Mouse (Mus musculus): ENCODE results near the gene Pigk. TPM values are rescaled to one million over a fixed set of nuclear protein-coding genes. Genes with fewer than 3 reads are reported as not detected.
"Not testable (repeated sequence)": the region's sequence is repeated elsewhere in the genome, so short reads cannot be mapped to it uniquely, and the experiment has no call there.

Pigk gene
- total RNA-seq, 2 experiments from 2014 or later: 58.8 to 69.0 TPM

- no peak for DNase-seq
These were observed 50.8 kb downstream of the Pigk start for GRCm38 (mm10) chr3:152764516-152765312.

GRCm38 (mm10) chr3:152767485-152767884 is 53.6 kb downstream of the Pigk start:
- no peak for DNase-seq

- no peak for DNase-seq
These were observed 56.2 kb downstream of the Pigk start for GRCm38 (mm10) chr3:152770056-152770455.

- DNase-seq: no peak
These were observed 62.5 kb downstream of the Pigk start for GRCm38 (mm10) chr3:152776363-152776762.

GRCm38 (mm10) chr3:152776872-152777540 is 63.1 kb downstream of the Pigk start:
- DNase-seq: no peak

DNA sequence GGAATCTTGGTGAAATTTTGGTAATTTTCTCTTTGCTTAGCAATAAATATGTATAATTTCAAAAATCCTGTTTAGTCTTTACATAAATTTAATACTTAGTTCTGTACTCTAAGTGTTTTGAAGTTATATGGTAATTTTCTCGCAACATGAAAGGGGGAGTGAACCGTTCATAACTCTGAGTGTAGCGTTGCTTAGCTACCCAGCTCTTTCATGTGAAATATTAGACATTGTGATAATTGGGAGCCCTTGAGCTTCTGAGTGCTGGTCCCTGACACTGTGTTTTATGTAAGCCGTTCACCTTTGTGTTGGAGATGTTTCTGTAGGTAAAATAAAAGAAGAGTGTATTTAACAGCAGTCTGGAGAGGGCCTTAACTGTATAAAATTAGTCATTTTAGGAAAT is 65.9 kb downstream of the Pigk start:
- DNase-seq: no peak

- DNase-seq: peak; percentile 71 to 82
These were observed 69.9 kb downstream of the Pigk start for GRCm38 (mm10) chr3:152783792-152784191.

GRCm38 (mm10) chr3:152784353-152784752 is 70.5 kb downstream of the Pigk start:
- DNase-seq: not testable (repeated sequence)

DNA sequence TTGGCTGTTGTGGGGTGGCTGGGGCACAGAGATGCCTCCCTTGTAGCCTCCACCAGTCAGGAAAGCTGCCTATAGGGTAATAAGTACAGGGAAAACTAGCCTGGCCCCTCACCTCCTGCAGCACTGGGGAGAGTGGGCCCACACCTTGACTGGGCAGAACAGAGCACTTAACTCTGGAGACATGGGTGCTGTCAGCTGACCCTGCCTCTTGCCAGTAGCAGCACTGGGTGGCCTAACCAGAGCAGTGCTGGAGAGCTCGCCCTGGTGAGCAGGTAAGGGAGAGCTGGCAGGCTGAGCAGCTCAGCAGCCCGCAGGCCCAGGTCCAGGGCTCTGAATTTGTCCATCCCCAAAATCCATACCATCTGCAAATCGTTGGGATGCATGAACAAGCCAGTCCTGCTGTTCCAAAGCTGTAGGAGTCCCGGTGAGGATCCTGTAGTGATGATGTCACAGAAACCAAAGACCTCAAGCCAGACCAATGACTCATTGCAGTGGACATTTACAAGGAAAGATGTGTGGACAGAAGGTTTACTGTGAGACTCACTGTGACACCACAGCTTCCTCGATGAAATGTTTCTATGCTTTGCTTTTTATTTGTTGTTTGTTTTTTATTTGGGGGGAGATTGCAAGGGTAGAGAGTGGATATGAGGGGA is 74.5 kb downstream of the Pigk start:
- not testable (repeated sequence) for DNase-seq

DNA sequence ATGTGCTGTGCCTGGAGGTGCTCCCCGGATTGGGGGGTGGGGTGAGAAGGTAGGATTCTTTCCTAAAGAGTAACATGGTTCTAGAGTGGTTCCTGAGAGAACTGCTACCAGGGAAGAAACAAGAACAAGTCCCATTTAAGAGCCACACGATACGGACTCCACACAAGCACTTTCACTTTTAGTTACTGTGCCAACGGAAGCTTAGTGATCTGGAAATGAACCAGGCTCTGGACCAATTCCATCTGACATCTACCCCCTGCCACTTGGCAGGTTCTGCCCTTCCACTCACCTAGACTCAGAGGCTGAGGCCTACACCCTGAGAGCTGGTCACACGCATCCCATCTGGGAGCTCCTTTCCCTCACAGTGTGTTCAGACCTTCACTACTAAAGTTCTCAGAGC is 78.7 kb downstream of the Pigk start:
- no peak for DNase-seq

GRCm38 (mm10) chr3:152793006-152793405 is 79.1 kb downstream of the Pigk start:
- DNase-seq: no peak

DNA sequence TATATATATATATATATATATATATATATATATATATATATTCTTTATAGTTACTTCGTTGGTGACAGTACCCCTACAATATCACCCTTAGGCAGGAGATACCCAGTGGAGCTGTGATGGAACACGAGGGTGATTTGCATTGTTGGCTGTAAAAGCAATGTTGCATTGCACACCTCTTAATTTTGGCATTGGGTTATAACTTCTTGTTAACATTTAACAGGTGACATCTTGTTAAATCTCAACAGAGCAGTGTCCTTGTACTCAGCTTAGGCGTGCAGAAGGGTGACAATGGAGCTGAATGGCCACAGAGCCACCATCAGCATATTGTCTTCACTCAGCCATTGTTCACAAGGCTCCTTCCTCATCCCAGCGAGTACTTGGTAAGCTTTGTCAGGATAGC is 82.3 kb downstream of the Pigk start:
- no peak for DNase-seq

DNA sequence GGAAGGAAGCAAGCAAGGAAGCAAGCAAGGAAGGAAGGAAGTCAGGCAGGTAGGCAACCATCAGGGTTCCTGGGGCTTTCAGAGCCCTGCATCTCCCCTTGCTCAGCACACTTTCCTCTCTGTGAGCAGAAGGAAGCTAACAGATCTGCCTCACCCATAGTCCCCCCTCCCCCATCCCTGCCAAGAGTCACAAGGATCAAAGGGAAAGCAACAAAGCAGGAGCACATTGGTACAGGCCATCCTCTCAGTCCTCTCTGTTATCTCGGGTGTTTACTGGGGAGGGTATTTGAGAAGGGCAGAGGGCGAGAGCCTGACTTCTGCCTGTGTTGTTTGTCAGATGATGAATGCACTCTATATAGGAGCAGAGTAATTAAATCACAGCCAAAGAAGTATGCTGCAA is 83.5 kb downstream of the Pigk start:
- DNase-seq: peak in 1 of 2 experiments; percentile 15

DNA sequence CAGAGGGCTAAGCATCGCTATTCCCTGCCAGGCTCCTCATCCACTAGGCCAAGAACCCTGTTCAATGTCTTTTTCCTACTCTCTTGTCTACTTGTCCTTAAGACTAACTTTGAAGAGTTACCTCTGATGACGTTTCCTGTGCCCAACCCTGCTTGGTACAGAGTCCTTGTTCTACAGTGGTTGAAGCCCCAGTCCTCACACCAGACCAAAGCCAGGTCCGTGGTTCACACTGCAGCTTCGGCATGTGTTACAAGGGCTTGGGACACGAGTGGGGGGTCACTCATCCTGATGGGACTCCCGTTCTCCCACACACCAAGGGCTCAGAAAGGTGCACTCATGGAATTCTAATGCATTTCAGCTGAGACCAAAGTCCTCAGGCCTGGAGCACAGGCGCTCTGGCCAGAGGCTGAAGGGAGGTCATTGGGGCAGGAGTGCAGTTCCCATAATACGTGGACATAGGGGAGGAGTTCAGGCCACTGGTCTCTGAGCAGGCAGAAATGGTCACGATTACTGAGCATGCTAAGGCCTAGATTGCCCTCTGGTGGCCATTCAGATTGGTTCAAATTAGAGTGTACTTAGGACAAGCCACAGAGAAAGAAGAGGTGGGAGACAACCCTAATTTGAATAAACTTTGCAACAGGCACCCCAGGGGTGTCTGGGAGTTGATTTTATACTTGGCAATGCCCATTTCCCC is 86.0 kb downstream of the Pigk start:
- DNase-seq: peak; percentile 8 to 54

- DNase-seq: peak; percentile 61 to 65
These were observed 100.0 kb downstream of the Pigk start for GRCm38 (mm10) chr3:152813905-152814304.

DNA sequence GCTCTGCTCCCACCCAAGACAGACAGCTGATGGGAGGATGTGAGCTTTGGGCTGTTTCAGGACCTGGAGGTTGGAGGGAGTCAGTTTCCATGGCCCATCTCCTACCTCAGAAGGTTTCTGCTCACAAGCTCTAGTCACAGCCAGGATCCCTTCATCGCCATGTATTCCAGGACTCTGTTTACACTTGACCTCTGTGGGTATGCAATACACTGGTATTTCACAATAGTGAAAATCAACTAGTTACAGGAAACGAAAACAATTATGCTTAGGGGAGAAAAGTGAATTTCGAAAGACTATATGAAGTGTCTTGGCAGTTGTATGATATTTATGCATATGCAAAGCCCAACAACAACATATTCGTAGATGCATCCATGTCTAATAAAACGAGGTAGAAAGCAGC is 101.2 kb downstream of the Pigk start:
- no peak for DNase-seq

DNA sequence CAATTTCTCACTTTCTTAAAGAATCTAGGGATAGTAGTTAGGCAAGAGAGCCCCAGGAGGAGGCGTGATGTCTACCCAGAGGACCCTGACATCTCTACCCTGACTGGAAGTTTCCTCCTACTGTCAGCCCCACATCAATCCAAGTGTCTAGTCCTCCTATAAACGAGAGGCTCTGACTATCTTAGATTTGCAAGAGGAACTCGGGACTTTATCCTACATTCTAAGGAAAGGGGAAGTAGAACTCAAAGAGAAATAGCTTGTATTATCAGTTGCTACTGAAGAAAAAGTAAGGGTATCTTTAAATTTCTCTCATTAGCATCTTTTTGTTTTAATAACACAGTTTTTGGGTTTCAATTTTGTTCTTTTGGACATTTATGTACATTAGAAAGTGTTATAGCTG is 106.5 kb downstream of the Pigk start:
- no peak for DNase-seq

- peak; percentile 81 to 82 for DNase-seq
These were observed 107.3 kb downstream of the Pigk start for GRCm38 (mm10) chr3:152821202-152821601.

GRCm38 (mm10) chr3:152831377-152831776 is 117.5 kb downstream of the Pigk start:
- peak; percentile 10 to 14 for DNase-seq

GRCm38 (mm10) chr3:152831974-152832373 is 118.1 kb downstream of the Pigk start:
- DNase-seq: no peak

- no peak for DNase-seq
These were observed 118.5 kb downstream of the Pigk start for GRCm38 (mm10) chr3:152832436-152832835.

DNA sequence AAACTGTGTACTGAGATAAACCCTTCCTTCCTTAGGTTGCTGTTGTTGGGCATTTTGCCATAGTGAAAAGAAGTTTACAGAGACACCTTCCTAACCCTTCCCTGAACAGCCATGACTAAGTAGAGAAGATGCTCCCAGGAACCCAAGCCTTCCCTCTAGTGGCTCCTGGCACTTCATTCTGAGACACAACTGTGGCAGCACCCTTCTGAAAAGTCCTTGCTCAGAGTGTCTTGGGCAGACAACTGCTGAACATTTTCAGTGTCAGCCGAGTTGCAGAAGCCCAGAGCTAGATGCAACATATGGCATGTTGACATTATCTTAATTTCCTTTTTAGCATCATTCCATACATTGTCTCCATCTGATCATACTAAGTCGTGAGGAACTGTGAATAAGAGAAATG is 123.5 kb downstream of the Pigk start:
- DNase-seq: no peak

GRCm38 (mm10) chr3:152837938-152838337 is 124.0 kb downstream of the Pigk start:
- no peak for DNase-seq

Measured in adrenal gland, postnatal 36 days (tissue).